In the genomic region with DNA sequence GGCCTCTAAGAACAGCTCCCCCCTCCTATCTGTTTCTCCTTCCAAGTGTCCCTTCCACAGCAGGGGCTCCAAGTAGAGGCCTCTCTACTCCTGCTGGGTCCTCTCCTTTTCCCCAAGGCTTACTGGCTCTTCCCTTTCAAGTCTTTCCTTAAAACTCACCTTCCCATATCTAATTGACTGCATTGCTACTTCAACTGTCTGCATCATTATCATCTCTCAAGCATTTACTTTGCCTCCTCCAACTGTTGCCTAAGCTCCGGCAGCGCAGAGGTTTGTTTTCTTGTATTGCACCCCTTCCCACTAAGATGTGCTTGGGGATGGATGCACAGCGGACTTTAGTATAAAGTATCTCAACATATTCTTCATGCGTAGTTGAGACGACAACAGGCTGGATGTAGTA, we compare ENCODE assay signal across 9 mouse cellular contexts. TPM values are rescaled to one million over a fixed set of nuclear protein-coding genes. Genes with fewer than 3 reads are reported as not detected.
A peak's percentile ranks its signal among the peaks of the same experiment; 100 is the strongest.
DNase-seq lines count a peak whose midpoint lies in the region; ATAC-seq and TF ChIP-seq lines count a peak whose summit lies in the region.
"Had no signal": no experiment of that assay in that cellular context is flagged by ENCODE, and none has a peak within 500 bp of the region (broad histone marks: within the 10 kb centered on the region; RNA-seq: fewer than 3 reads in every experiment).

No protein-coding gene starts in this region.

- WGBS in embryonic facial prominence, embryonic 10.5 days: 7% methylated on average over 5 of the region's 5 CpGs

- H3K9me3 ChIP-seq in embryonic facial prominence, embryonic 10.5 days: no peaks in the 10 kb centered on the region

- no peak for DNase-seq in left cerebral cortex, adult 2 months (ENCODE audit: extremely low spot score in 1 of 2, low spot score in 2 of 2)
- no peak for DNase-seq in left cerebral cortex, adult 8-10 months (ENCODE audit: low spot score in 2 of 2)
- DNase-seq in embryonic facial prominence, embryonic 10.5 days (ENCODE audit: low spot score): peak; percentile 19
- no peak for DNase-seq in cerebellum, adult 8-10 months
- DNase-seq in spleen, postnatal 36 days (ENCODE audit: low spot score in 2 of 2): no peak

- peaks cover 44% of the 10 kb centered on the region for H3K36me3 ChIP-seq in embryonic facial prominence, embryonic 10.5 days (replicated peaks)
- H3K36me3 ChIP-seq in myocyte (ENCODE audit: control insufficient read depth, insufficient read depth): no peaks in the 10 kb centered on the region

- H3K79me2 ChIP-seq in myocyte (ENCODE audit: control insufficient read depth, insufficient read depth): no peaks in the 10 kb centered on the region

- H3K4me2 ChIP-seq in myocyte (ENCODE audit: low read depth): peak overlapping the region; percentile 88

- TF ChIP-seq POLR2A in myocyte (IDR thresholded peaks at IDR 0.05; ENCODE audit: insufficient read length, low read depth): no peak

- peak overlapping the region; percentile 14 for H3ac ChIP-seq in myocyte (ENCODE audit: control insufficient read depth, insufficient read length)

- H3K27ac ChIP-seq in left cerebral cortex, adult 2 months: no peak overlapping the region
- H3K27ac ChIP-seq in embryonic facial prominence, embryonic 10.5 days (replicated peaks): peak overlapping the region; percentile 87

- intact Hi-C loops in left cerebral cortex, adult 2 months (cut with DNase I): no loop called here

- H3K4me3 ChIP-seq in left cerebral cortex, adult 2 months: peak overlapping the region; percentile 78
- peak overlapping the region; percentile 77 for H3K4me3 ChIP-seq in embryonic facial prominence, embryonic 10.5 days
- peak overlapping the region; percentile 50 for H3K4me3 ChIP-seq in myocyte

- TF ChIP-seq CTCF in left cerebral cortex, adult 2 months (IDR thresholded peaks at IDR 0.05): no peak

- peak; percentile 9 for ATAC-seq in inflammation-experienced regulatory T-cells, adult 6 months
- no peak for ATAC-seq in monocyte, adult 5-6 weeks (replicated peaks; ENCODE audit: insufficient number of reproducible peaks, low FRiP score, low TSS enrichment, poor library complexity, severe bottlenecking)

- peaks cover 32% of the 10 kb centered on the region for H3K4me1 ChIP-seq in embryonic facial prominence, embryonic 10.5 days

- no peaks in the 10 kb centered on the region for H3K27me3 ChIP-seq in embryonic facial prominence, embryonic 10.5 days (replicated peaks; ENCODE audit: low read depth, poor library complexity, severe bottlenecking)
- no peaks in the 10 kb centered on the region for H3K27me3 ChIP-seq in myocyte (ENCODE audit: control insufficient read depth, insufficient read depth, insufficient read length)

TF ChIP-seq in myocyte, 11 proteins besides CTCF, POLR2A, EP300 and RAD21:
- no peak for TF ChIP-seq MYOD1 (IDR thresholded peaks at IDR 0.05; ENCODE audit: control insufficient read depth in 1 of 3, insufficient read length in 2 of 3, low read depth in 2 of 3)
- no peak for TF ChIP-seq POLR2AphosphoS2 (IDR thresholded peaks at IDR 0.05; ENCODE audit: insufficient read length, low read depth)
TF ChIP-seq in myocyte: peak in this region for 0.

RNA-seq across cellular contexts. Expression of gene Pold2, which starts 0.7 kb away (rescaled TPM):
- 10 to 100 TPM; 18.7 to 20.7 TPM for total RNA-seq in left cerebral cortex, adult 2 months (2021)
- 10 to 100 TPM; 22.1 to 26.9 (median 23.4) TPM for total RNA-seq in left cerebral cortex, adult 8-10 months (2022)
- polyA plus RNA-seq in embryonic facial prominence, embryonic 10.5 days (2016; fragmentation: Nextera tagmentation; extraction: Ambion mirVana): 155 and 161 TPM in 2 replicates
- polyA plus RNA-seq in inflammation-experienced regulatory T-cells, adult 6 months (2017; shearing (Covaris generic)): 10 to 100 TPM; 22.6 to 33.0 (median 30.2) TPM
- polyA plus RNA-seq in myocyte (2012; fragmentation: generic; extraction: Trizol): 101 TPM
- total RNA-seq in monocyte, adult 5-6 weeks (2017): 7.0 to 17.2 TPM (median 15.4 TPM) in 3 replicates

RNA-seq across cellular contexts. Expression of gene Aebp1, which starts 15.7 kb away (rescaled TPM):
- 10 to 100 TPM; 16.5 to 22.8 TPM for total RNA-seq in left cerebral cortex, adult 2 months (2021)
- total RNA-seq in left cerebral cortex, adult 8-10 months (2022): 10 to 100 TPM; 22.3 to 25.7 (median 24.6) TPM
- polyA plus RNA-seq in embryonic facial prominence, embryonic 10.5 days (2016; fragmentation: Nextera tagmentation; extraction: Ambion mirVana): 9.0 TPM in 2 replicates
- polyA plus RNA-seq in inflammation-experienced regulatory T-cells, adult 6 months (2017; shearing (Covaris generic)): under 1 TPM in 2 of 3 experiments, not detected in 1; 0.13 to 0.90 TPM
- 103 TPM for polyA plus RNA-seq in myocyte (2012; fragmentation: generic; extraction: Trizol)
- total RNA-seq in monocyte, adult 5-6 weeks (2017): not detected in 3 replicates

RNA-seq across cellular contexts. Expression of gene Myl7, which starts 21.2 kb away (rescaled TPM):
- total RNA-seq in left cerebral cortex, adult 2 months (2021): not detected
- total RNA-seq in left cerebral cortex, adult 8-10 months (2022): not detected
- 5.4 and 23.9 TPM in 2 replicates for polyA plus RNA-seq in embryonic facial prominence, embryonic 10.5 days (2016; fragmentation: Nextera tagmentation; extraction: Ambion mirVana)
- not detected for polyA plus RNA-seq in inflammation-experienced regulatory T-cells, adult 6 months (2017; shearing (Covaris generic))
- not detected for polyA plus RNA-seq in myocyte (2012; fragmentation: generic; extraction: Trizol)
- not detected in 3 replicates for total RNA-seq in monocyte, adult 5-6 weeks (2017)
- total RNA-seq: left cerebral cortex, adult 18-20 months had no signal

RNA-seq across cellular contexts. Expression of gene Polm, which starts 39.6 kb away (rescaled TPM):
- 10 to 100 TPM in 1 of 2 experiments, 1 to 10 TPM in 1; 8.6 to 10.5 TPM for total RNA-seq in left cerebral cortex, adult 2 months (2021)
- 10 to 100 TPM in 3 of 4 experiments, 1 to 10 TPM in 1; 9.8 to 14.5 (median 13.4) TPM for total RNA-seq in left cerebral cortex, adult 8-10 months (2022)
- polyA plus RNA-seq in embryonic facial prominence, embryonic 10.5 days (2016; fragmentation: Nextera tagmentation; extraction: Ambion mirVana): 9.4 and 10.0 TPM in 2 replicates
- 10 to 100 TPM; 15.9 to 27.5 (median 21.3) TPM for polyA plus RNA-seq in inflammation-experienced regulatory T-cells, adult 6 months (2017; shearing (Covaris generic))
- polyA plus RNA-seq in myocyte (2012; fragmentation: generic; extraction: Trizol): 4.3 TPM
- total RNA-seq in monocyte, adult 5-6 weeks (2017): 14.6 to 18.6 TPM (median 17.2 TPM) in 3 replicates

Comparison
In these comparisons a context has a peak if more than half of its experiments do, and no peak if none do; other contexts are left out.
1. RNA of gene Aebp1, which starts 15.7 kb away (total RNA-seq): 22.3 to 25.7 TPM in left cerebral cortex, adult 8-10 months and 16.5 to 22.8 TPM in left cerebral cortex, adult 2 months; not detected in monocyte, adult 5-6 weeks; every median in the first group is over 10 times any median in the second.
2. Peak in every context shown above with its lines, with median percentiles within 50 percentile points of each other: H3K4me3 ChIP-seq.